Mouse (Mus musculus) heart, postnatal 4 days (tissue): Measurements from ENCODE around the gene 1700049E17Rik1. TPM values are rescaled to one million over a fixed set of nuclear protein-coding genes. Genes with fewer than 3 reads are reported as not detected.
"Not testable (repeated sequence)": the region's sequence is repeated elsewhere in the genome, so short reads cannot be mapped to it uniquely, and the experiment has no call there.

Experiments used
- DNase-seq: peaks from one replicate; pipeline ENCODE4 v3.0.0; 2021
- total RNA-seq, 2 experiments: library from RNA; stranded (reverse); gene quantifications; 2 replicates each; pipeline ENCODE4 v1.2.3; 2021

The 1700049E17Rik1 gene
- total RNA-seq = not detected

- not testable (repeated sequence) for DNase-seq
These were observed at the start of gene 1700049E17Rik1 for GRCm38 (mm10) chr14:41924649-41925048. 1700049E17Rik1 (plus strand) TSS chr14:41924949.

- DNase-seq = not testable (repeated sequence)
These were observed 17.6 kb upstream of the 1700049E17Rik1 start, which contains the start of gene Gm7980 for GRCm38 (mm10) chr14:41907190-41907589. Gm7980 (minus strand) TSS chr14:41907290.

- DNase-seq = not testable (repeated sequence)
These were observed 18.9 kb downstream of the 1700049E17Rik1 start, which contains the start of gene 1700024B05Rik for GRCm38 (mm10) chr14:41943695-41944094. 1700024B05Rik (plus strand) TSS chr14:41943995.

- not testable (repeated sequence) for DNase-seq
These were observed 39.3 kb downstream of the 1700049E17Rik1 start for GRCm38 (mm10) chr14:41964095-41964494.

GRCm38 (mm10) chr14:41967827-41968226 is 43.1 kb downstream of the 1700049E17Rik1 start, which contains the start of gene Gm6401:
Gm6401 (minus strand) TSS chr14:41967927.
- DNase-seq = not testable (repeated sequence)

- DNase-seq = not testable (repeated sequence)
These were observed 43.8 kb downstream of the 1700049E17Rik1 start for GRCm38 (mm10) chr14:41968596-41968995.

Other genes with a start within 250 kb of the 1700049E17Rik1 start
- not detected for gene Gm8068, start 223.1 kb upstream of the 1700049E17Rik1 start, total RNA-seq
- gene Gm7929, start 174.3 kb upstream of the 1700049E17Rik1 start, total RNA-seq = not detected
- gene Gm47189, start 152.5 kb upstream of the 1700049E17Rik1 start, total RNA-seq = not detected
- not detected for gene Gm7980, start 17.7 kb upstream of the 1700049E17Rik1 start, total RNA-seq
- not detected for gene 1700024B05Rik, start 19.0 kb downstream of the 1700049E17Rik1 start, total RNA-seq
- not detected for gene Gm6401, start 43.0 kb downstream of the 1700049E17Rik1 start, total RNA-seq
- gene Gm3543, start 58.4 kb downstream of the 1700049E17Rik1 start, total RNA-seq = not detected
- gene Gm7951, start 192.4 kb downstream of the 1700049E17Rik1 start, total RNA-seq = not detected
- not detected for gene Gm17027, start 237.7 kb downstream of the 1700049E17Rik1 start, total RNA-seq